Mouse (Mus musculus): Measurements from ENCODE around the gene Ccdc175. TPM values are rescaled to one million over a fixed set of nuclear protein-coding genes. Genes with fewer than 3 reads are reported as not detected.

Gene Ccdc175
- polyA plus RNA-seq (2016; fragmentation: Nextera tagmentation; extraction: Ambion mirVana) = not detected in 2 replicates

- no peaks in the 10 kb centered on the region for H3K36me3 ChIP-seq
- H3K4me1 ChIP-seq = no peaks in the 10 kb centered on the region
- WGBS = 83% methylated on average over 12 of the region's 12 CpGs
- no peaks in the 10 kb centered on the region for H3K27me3 ChIP-seq (ENCODE audit: low read depth, poor library complexity, severe bottlenecking)
- H3K4me3 ChIP-seq = no peak within 1 kb of the TSS
- no peaks in the 10 kb centered on the region for H3K9me3 ChIP-seq (replicated peaks)
- no peak within 1 kb of the TSS for H3K27ac ChIP-seq
- DNase-seq (ENCODE audit: low spot score) = no peak
Measured at GRCm38 (mm10) chr12:72184929-72185328, at the start of gene Ccdc175. Gene Ccdc175, minus strand, starts transcription at chr12:72185029.

GRCm38 (mm10) chr12:72234151-72234550 is 49.3 kb upstream of the Ccdc175 start:
- Histone ChIP-seq H3K36me3 (no peaks in the 10 kb centered on the region), H3K4me3 (no peak overlapping the region), H3K27ac (no peak overlapping the region), H3K9me3 (replicated peaks) (no peaks in the 10 kb centered on the region), H3K27me3 (ENCODE audit: low read depth, poor library complexity, severe bottlenecking) (peaks cover 44% of the 10 kb centered on the region), H3K4me1 (no peaks in the 10 kb centered on the region)
- DNase-seq (ENCODE audit: low spot score) = no peak
- 89% methylated on average over 3 of the region's 3 CpGs for WGBS

GRCm38 (mm10) chr12:72232826-72233790 is 48.3 kb upstream of the Ccdc175 start:
- Histone ChIP-seq H3K27me3 (ENCODE audit: low read depth, poor library complexity, severe bottlenecking) (peaks cover 33% of the 10 kb centered on the region), H3K27ac (no peak overlapping the region), H3K36me3 (no peaks in the 10 kb centered on the region), H3K9me3 (replicated peaks) (no peaks in the 10 kb centered on the region), H3K4me3 (no peak overlapping the region), H3K4me1 (no peaks in the 10 kb centered on the region)
- WGBS = 85% methylated on average over 19 of the region's 19 CpGs
- no peak for DNase-seq (ENCODE audit: low spot score)

GRCm38 (mm10) chr12:72232176-72232575 is 47.3 kb upstream of the Ccdc175 start:
- no peak for DNase-seq (ENCODE audit: low spot score)
- H3K27me3 ChIP-seq (ENCODE audit: low read depth, poor library complexity, severe bottlenecking) = peaks cover 24% of the 10 kb centered on the region
- H3K27ac ChIP-seq = no peak overlapping the region
- no peak overlapping the region for H3K4me3 ChIP-seq
- H3K9me3 ChIP-seq (replicated peaks) = no peaks in the 10 kb centered on the region
- H3K36me3 ChIP-seq = no peaks in the 10 kb centered on the region
- H3K4me1 ChIP-seq = no peaks in the 10 kb centered on the region
- WGBS = 90% methylated on average over 3 of the region's 3 CpGs

GRCm38 (mm10) chr12:72229451-72230196 is 44.8 kb upstream of the Ccdc175 start:
- WGBS = 73% methylated on average over 8 of the region's 8 CpGs
- H3K27me3 ChIP-seq (ENCODE audit: low read depth, poor library complexity, severe bottlenecking) = peaks cover under 1% of the 10 kb centered on the region; the same call in 1 of the 2 replicates
- no peak for DNase-seq (ENCODE audit: low spot score)
- no peak overlapping the region for H3K4me3 ChIP-seq
- no peaks in the 10 kb centered on the region for H3K36me3 ChIP-seq
- H3K27ac ChIP-seq = no peak overlapping the region
- H3K4me1 ChIP-seq = no peaks in the 10 kb centered on the region
- H3K9me3 ChIP-seq (replicated peaks) = no peaks in the 10 kb centered on the region

GRCm38 (mm10) chr12:72227731-72228130 is 42.9 kb upstream of the Ccdc175 start:
- Histone ChIP-seq H3K36me3 (no peaks in the 10 kb centered on the region), H3K27me3 (ENCODE audit: low read depth, poor library complexity, severe bottlenecking) (no peaks in the 10 kb centered on the region), H3K9me3 (replicated peaks) (no peaks in the 10 kb centered on the region), H3K27ac (no peak overlapping the region), H3K4me3 (no peak overlapping the region), H3K4me1 (no peaks in the 10 kb centered on the region)
- DNase-seq (ENCODE audit: low spot score) = no peak
- WGBS = 90% methylated on average over 6 of the region's 6 CpGs

GRCm38 (mm10) chr12:72225371-72225770 is 40.5 kb upstream of the Ccdc175 start:
- WGBS = over 99% methylated on average over 3 of the region's 3 CpGs
- no peaks in the 10 kb centered on the region for H3K36me3 ChIP-seq

GRCm38 (mm10) chr12:72223557-72224102 is 38.8 kb upstream of the Ccdc175 start:
- Histone ChIP-seq H3K27me3 (ENCODE audit: low read depth, poor library complexity, severe bottlenecking) (no peaks in the 10 kb centered on the region), H3K27ac (no peak overlapping the region), H3K9me3 (replicated peaks) (no peaks in the 10 kb centered on the region), H3K4me1 (peaks cover 3% of the 10 kb centered on the region; the same call in 1 of the 2 replicates), H3K4me3 (no peak overlapping the region), H3K36me3 (no peaks in the 10 kb centered on the region)
- WGBS = 95% methylated on average over 16 of the region's 16 CpGs
- no peak for DNase-seq (ENCODE audit: low spot score)

More at GRCm38 (mm10) chr12:72225371-72225770, 40.5 kb upstream of the Ccdc175 start:
- Histone ChIP-seq H3K9me3 (replicated peaks) (no peaks in the 10 kb centered on the region), H3K27ac (no peak overlapping the region), H3K27me3 (ENCODE audit: low read depth, poor library complexity, severe bottlenecking) (no peaks in the 10 kb centered on the region), H3K4me1 (no peaks in the 10 kb centered on the region), H3K4me3 (no peak overlapping the region)
- no peak for DNase-seq (ENCODE audit: low spot score)

GRCm38 (mm10) chr12:72213554-72213953 is 28.7 kb upstream of the Ccdc175 start:
- H3K36me3 ChIP-seq = no peaks in the 10 kb centered on the region
- no peak for DNase-seq (ENCODE audit: low spot score)
- 0 out of 2 replicates have a peak, but pooled peaks cover 6% of the 10 kb centered on the region for H3K4me1 ChIP-seq
- WGBS = 47% methylated on average over 5 of the region's 5 CpGs
- H3K27ac ChIP-seq = no peak overlapping the region
- no peaks in the 10 kb centered on the region for H3K27me3 ChIP-seq (ENCODE audit: low read depth, poor library complexity, severe bottlenecking)
- H3K4me3 ChIP-seq = no peak overlapping the region
- no peaks in the 10 kb centered on the region for H3K9me3 ChIP-seq (replicated peaks)

GRCm38 (mm10) chr12:72200828-72201227 is 16.0 kb upstream of the Ccdc175 start:
- 91% methylated on average over 3 of the region's 3 CpGs for WGBS
- H3K9me3 ChIP-seq (replicated peaks) = no peaks in the 10 kb centered on the region
- no peaks in the 10 kb centered on the region for H3K36me3 ChIP-seq
- no peak overlapping the region for H3K4me3 ChIP-seq
- H3K27ac ChIP-seq = no peak overlapping the region
- no peak for DNase-seq (ENCODE audit: low spot score)
- peaks cover 13% of the 10 kb centered on the region for H3K4me1 ChIP-seq
- H3K27me3 ChIP-seq (ENCODE audit: low read depth, poor library complexity, severe bottlenecking) = no peaks in the 10 kb centered on the region

- no peak overlapping the region for H3K27ac ChIP-seq
- WGBS = 63% methylated on average over 18 of the region's 18 CpGs
- DNase-seq (ENCODE audit: low spot score) = no peak
Measured at GRCm38 (mm10) chr12:72197925-72198486, 13.2 kb upstream of the Ccdc175 start.

GRCm38 (mm10) chr12:72197434-72197833 is 12.6 kb upstream of the Ccdc175 start:
- H3K36me3 ChIP-seq = no peaks in the 10 kb centered on the region
- no peak for DNase-seq (ENCODE audit: low spot score)
- WGBS = 81% methylated on average over 7 of the region's 7 CpGs
- no peaks in the 10 kb centered on the region for H3K9me3 ChIP-seq (replicated peaks)
- no peak overlapping the region for H3K4me3 ChIP-seq
- peaks cover 13% of the 10 kb centered on the region for H3K4me1 ChIP-seq
- no peak overlapping the region for H3K27ac ChIP-seq
- H3K27me3 ChIP-seq (ENCODE audit: low read depth, poor library complexity, severe bottlenecking) = no peaks in the 10 kb centered on the region

More at GRCm38 (mm10) chr12:72197925-72198486, 13.2 kb upstream of the Ccdc175 start:
- Histone ChIP-seq H3K9me3 (replicated peaks) (no peaks in the 10 kb centered on the region), H3K27me3 (ENCODE audit: low read depth, poor library complexity, severe bottlenecking) (no peaks in the 10 kb centered on the region), H3K4me3 (no peak overlapping the region), H3K36me3 (no peaks in the 10 kb centered on the region), H3K4me1 (peaks cover 13% of the 10 kb centered on the region)

All from limb, embryonic 10.5 days (tissue).